Mouse (Mus musculus) liver, embryonic 15.5 days (tissue): ENCODE results near the gene Zfp819. TPM values are rescaled to one million over a fixed set of nuclear protein-coding genes. Genes with fewer than 3 reads are reported as not detected.
A peak's percentile ranks its signal among the peaks of the same experiment; 100 is the strongest.
"Not testable (repeated sequence)": the region's sequence is repeated elsewhere in the genome, so short reads cannot be mapped to it uniquely, and the experiment has no call there.

Experiments
- ATAC-seq: fragments of 200-750 bp; cut with Nextera tagmentation; 2 replicates; pipeline ENCODE4 v1.8.0; 2017; ENCODE audit warnings: moderate number of reproducible peaks, mild to moderate bottlenecking, moderate library complexity; ENCODE audit not compliant: insufficient read depth
- H3K27ac ChIP-seq: fragments of 300-500 bp; sonication (generic); replicated peaks from 2 replicates; pipeline ENCODE4 v1.5.1; 2015; ENCODE audit warnings: mild to moderate bottlenecking, inconsistent platforms
- H3K27me3 ChIP-seq: fragments of 300-500 bp; sonication (generic); 2 replicates; pipeline ENCODE4 v1.6.1; 2015; ENCODE audit warnings: mild to moderate bottlenecking, inconsistent platforms
- H3K36me3 ChIP-seq: fragments of 300-500 bp; sonication (generic); replicated peaks from 2 replicates; pipeline ENCODE4 v1.6.1; 2015; ENCODE audit warnings: moderate library complexity, mild to moderate bottlenecking, inconsistent platforms
- H3K4me1 ChIP-seq: fragments of 300-500 bp; sonication (generic); replicated peaks from 2 replicates; pipeline ENCODE4 v1.6.1; 2015; ENCODE audit warnings: inconsistent platforms
- H3K4me2 ChIP-seq: fragments of 300-500 bp; sonication (generic); 2 replicates; pipeline ENCODE4 v1.6.1; 2015; ENCODE audit warnings: moderate library complexity, mild to moderate bottlenecking, inconsistent platforms
- H3K4me3 ChIP-seq: fragments of 300-500 bp; sonication (generic); replicated peaks from 2 replicates; pipeline ENCODE4 v1.5.1; 2015; ENCODE audit warnings: mild to moderate bottlenecking, inconsistent platforms
- H3K9ac ChIP-seq: fragments of 300-500 bp; sonication (generic); 2 replicates; pipeline ENCODE4 v1.6.1; 2015; ENCODE audit warnings: moderate library complexity, mild to moderate bottlenecking, inconsistent platforms
- H3K9me3 ChIP-seq: fragments of 300-500 bp; sonication (generic); replicated peaks from 2 replicates; pipeline ENCODE4 v1.6.1; 2016; ENCODE audit warnings: inconsistent platforms
- WGBS: fragments of 180-500 bp; shearing (Covaris S2); methylation state at CpG from one replicate; pipeline ENCODE4 v1.1.7; 2015; ENCODE audit warnings: mixed read lengths; ENCODE audit not compliant: insufficient replicate concordance; 5-methylcytosine and 5-hydroxymethylcytosine counted together
- polyA plus RNA-seq: library from polyadenylated mRNA; unstranded; fragments of >200 nt; fragmentation: Nextera tagmentation; extraction: Ambion mirVana; gene quantifications from 2 replicates; pipeline ENCODE4 v1.2.1, GENCODE M21; 2015

Gene Zfp819
- polyA plus RNA-seq, 1 experiment from 2014 or later: not detected

DNA sequence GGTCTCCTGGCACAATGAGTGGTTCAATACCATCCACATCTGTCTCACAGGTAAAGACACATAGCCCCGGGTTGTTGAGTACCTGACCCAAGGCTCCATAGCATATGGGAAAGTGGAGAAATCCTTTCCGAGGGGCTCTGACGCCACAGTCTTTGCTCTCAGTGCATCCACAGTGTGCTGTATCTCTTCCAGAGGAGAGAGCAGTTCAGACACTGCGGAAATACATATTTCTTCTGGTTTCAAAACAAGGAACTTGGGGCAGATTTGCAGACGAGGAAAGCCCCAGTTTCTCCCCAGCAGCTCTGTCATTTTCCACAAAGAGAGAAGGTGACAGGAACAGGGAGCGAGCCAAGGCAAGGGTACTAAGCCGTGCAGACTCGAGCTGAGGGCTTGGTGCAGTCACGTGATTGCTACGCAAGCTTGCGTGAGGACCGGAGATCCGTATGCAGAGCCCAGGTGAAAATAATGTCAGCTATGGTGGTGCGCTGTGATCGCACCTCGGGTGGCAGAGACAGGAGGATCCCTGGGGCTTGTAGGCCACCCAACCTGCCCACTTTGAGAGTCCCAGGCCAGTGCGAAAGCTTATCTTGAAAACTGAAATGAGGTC, 36.2 kb downstream of the Zfp819 start:
- Histone ChIP-seq H3K4me1 (no peaks in the 10 kb centered on the region), H3K27me3 (no peaks in the 10 kb centered on the region)
- 53% methylated on average over 17 of the region's 17 CpGs for WGBS

DNA sequence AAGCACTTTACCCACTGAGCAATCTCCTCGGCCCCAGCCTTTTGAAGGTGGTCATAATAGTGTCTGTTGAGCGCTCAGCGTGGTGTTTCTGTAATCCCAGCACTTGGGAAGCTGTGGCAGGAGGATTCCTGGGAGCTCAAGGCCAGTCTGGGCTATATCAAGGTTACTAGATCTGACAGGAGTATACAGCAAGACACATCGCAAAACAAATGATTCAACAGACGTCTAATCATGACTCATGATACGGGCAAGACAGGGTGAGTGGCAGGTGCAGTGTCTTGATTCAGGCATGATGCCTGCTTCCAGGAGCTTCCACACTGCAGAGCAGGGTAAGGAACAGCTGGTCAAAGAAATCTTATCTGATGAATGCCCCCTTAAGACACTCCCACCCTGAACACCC, 45.7 kb downstream of the Zfp819 start:
- no peak overlapping the region for H3K9ac ChIP-seq
- no peaks in the 10 kb centered on the region for H3K36me3 ChIP-seq
- ATAC-seq: no peak
- no peaks in the 10 kb centered on the region for H3K27me3 ChIP-seq
- H3K4me1 ChIP-seq: no peaks in the 10 kb centered on the region
- no peak overlapping the region for H3K4me3 ChIP-seq
- no peak overlapping the region for H3K4me2 ChIP-seq
- no peak overlapping the region for H3K27ac ChIP-seq
- H3K9me3 ChIP-seq: no peaks in the 10 kb centered on the region
- WGBS: 62% methylated on average over 6 of the region's 6 CpGs

More for the DNA sequence above, 36.2 kb downstream of the Zfp819 start:
- no peak overlapping the region for H3K4me2 ChIP-seq
- no peaks in the 10 kb centered on the region for H3K9me3 ChIP-seq
- peak overlapping the region; percentile 38 for H3K27ac ChIP-seq
- no peak for ATAC-seq
- no peak overlapping the region for H3K9ac ChIP-seq
- no peak overlapping the region for H3K4me3 ChIP-seq
- H3K36me3 ChIP-seq: no peaks in the 10 kb centered on the region

DNA sequence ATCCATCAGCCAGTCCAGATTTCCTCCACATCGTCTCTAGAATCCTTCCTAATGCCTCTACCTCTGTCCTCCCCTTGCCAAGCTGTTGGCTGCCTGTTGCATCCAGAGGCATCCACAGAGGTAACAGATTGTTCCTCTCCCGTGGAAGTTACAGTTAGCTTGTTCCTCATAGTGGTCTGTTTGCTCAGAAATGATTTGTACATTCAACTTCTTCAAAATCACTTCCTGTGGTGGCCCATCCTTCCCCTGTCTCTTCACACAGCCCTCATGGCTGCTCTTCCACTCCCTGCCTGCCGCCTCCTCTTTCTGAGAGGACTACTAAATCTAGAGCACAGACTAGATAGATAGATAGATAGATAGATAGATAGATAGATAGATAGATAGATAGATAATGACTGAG, 47.5 kb downstream of the Zfp819 start:
- H3K27ac ChIP-seq: no peak overlapping the region
- H3K9ac ChIP-seq: no peak overlapping the region
- no peaks in the 10 kb centered on the region for H3K36me3 ChIP-seq
- H3K27me3 ChIP-seq: no peaks in the 10 kb centered on the region
- H3K4me2 ChIP-seq: no peak overlapping the region
- H3K9me3 ChIP-seq: no peaks in the 10 kb centered on the region
- H3K4me3 ChIP-seq: no peak overlapping the region
- WGBS: 22% methylated on average over 3 of the region's 3 CpGs
- no peaks in the 10 kb centered on the region for H3K4me1 ChIP-seq
- no peak for ATAC-seq

DNA sequence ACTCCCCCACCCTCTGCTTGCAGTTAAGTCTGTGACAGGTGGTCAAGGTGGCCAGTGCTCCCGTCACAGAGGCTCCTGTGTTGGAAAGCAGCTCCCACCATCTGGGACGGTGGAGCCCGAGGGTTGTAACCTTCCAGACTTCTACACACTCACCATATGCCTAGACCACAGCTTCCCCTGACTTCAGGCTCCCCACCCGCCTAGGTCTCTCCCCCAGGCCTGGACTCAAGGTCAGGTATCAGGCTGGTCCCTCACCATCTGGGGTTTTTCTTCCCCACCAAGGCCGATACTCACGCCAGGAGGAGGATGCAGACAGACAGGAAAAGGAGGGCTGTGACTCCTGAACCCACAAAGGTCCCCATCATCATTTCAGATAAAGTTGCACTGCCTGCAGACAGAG, 49.3 kb downstream of the Zfp819 start:
- Histone ChIP-seq H3K4me1 (no peaks in the 10 kb centered on the region), H3K9ac (no peak overlapping the region), H3K4me2 (no peak overlapping the region), H3K27ac (no peak overlapping the region), H3K4me3 (0 out of 2 replicates have a peak overlapping the region, but pooled peaks have one; percentile 4), H3K36me3 (no peaks in the 10 kb centered on the region), H3K9me3 (no peaks in the 10 kb centered on the region), H3K27me3 (no peaks in the 10 kb centered on the region)
- ATAC-seq: no peak
- 20% methylated on average over 6 of the region's 6 CpGs for WGBS

DNA sequence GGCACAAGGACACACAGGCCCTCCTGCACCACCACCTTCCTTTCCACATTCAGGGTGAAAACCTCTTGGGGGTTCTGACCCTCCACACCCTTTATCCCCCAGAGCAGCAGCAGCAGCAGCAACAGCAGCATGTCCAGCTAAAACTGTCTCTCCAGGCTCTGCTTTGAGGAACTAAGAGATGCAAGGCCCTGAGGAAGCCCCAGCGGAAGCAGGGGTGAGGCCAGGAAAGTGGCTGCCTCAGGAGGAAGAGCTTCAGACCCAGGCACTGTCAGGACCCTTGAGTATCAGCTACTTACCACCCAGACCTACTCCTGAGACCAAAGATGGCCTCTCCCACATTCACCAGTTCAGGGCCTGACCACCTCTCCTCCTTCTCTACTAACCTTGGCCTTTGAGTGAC, 53.0 kb downstream of the Zfp819 start, which contains the start of gene Siglece:
TSS of gene Siglece (minus strand) at position 160 of the 400 bp plus-strand sequence.
- H3K9me3 ChIP-seq: no peaks in the 10 kb centered on the region
- 31% methylated on average over 1 of the region's 1 CpGs for WGBS
- no peak within 1 kb of the TSS for H3K27ac ChIP-seq
- ATAC-seq: no peak
- H3K9ac ChIP-seq: no peak within 1 kb of the TSS
- H3K4me3 ChIP-seq: peak within 1 kb of the TSS; percentile 27
- no peaks in the 10 kb centered on the region for H3K4me1 ChIP-seq
- H3K36me3 ChIP-seq: no peaks in the 10 kb centered on the region
- peak within 1 kb of the TSS; percentile 11 for H3K4me2 ChIP-seq
- no peaks in the 10 kb centered on the region for H3K27me3 ChIP-seq

DNA sequence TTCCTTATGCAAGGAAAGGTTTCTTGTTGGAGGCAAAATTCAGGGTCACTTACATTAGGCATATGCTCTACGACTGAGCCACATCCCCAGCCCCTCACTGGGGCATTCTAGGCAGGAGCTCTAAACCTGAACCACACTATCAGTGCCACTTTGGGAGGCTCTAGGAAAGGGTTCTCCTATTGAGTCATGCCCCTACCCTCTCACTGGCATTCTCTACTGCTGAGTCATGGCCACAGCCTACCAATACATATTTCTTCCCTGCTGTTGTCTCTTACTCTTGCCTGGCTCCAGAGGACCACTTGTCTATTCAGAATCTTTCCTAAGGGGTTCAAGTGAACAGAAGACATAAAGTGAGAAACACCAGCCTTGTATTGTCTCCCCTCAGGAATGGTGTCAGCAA, 55.8 kb downstream of the Zfp819 start:
- no peak overlapping the region for H3K4me3 ChIP-seq
- no peak overlapping the region for H3K27ac ChIP-seq
- H3K27me3 ChIP-seq: no peaks in the 10 kb centered on the region
- H3K9ac ChIP-seq: no peak overlapping the region
- no peaks in the 10 kb centered on the region for H3K36me3 ChIP-seq
- H3K4me1 ChIP-seq: no peaks in the 10 kb centered on the region
- 61% methylated on average over 1 of the region's 1 CpGs for WGBS
- no peaks in the 10 kb centered on the region for H3K9me3 ChIP-seq
- no peak for ATAC-seq
- no peak overlapping the region for H3K4me2 ChIP-seq

DNA sequence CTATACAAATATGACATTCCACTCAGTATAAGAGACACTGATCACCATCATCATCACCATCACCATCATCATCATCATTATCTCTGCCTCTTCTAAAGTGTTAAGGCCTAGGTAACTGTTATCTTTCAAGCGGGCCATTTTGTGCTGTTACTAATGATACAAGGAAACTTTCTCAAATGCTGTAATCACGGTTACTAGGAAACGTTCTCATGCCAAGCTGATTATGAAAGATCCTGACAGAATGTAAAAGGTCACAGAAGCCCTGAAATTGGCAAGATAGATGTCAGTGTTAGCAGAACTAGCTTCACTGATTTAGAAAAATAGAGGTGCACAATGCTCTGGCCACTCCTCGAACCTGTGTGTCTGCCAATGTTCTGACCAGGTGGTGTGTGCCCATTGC, 60.3 kb downstream of the Zfp819 start:
- ATAC-seq, H3K9me3 ChIP-seq, H3K4me3 ChIP-seq, H3K9ac ChIP-seq, H3K4me2 ChIP-seq, H3K27ac ChIP-seq, H3K36me3 ChIP-seq, H3K27me3 ChIP-seq: not testable (repeated sequence)
- H3K4me1 ChIP-seq: peaks cover 11% of the 10 kb centered on the region; the same call in 1 of the 2 replicates
- WGBS: 68% methylated on average over 4 of the region's 4 CpGs

Other genes starting within 250 kb of the Zfp819 start
- gene Siglecg, start 199.0 kb upstream of the Zfp819 start, polyA plus RNA-seq: 0.76 and 1.2 TPM in 2 replicates
- gene Lim2, start 179.5 kb upstream of the Zfp819 start, polyA plus RNA-seq: not detected in 2 replicates
- gene Nkg7, start 170.1 kb upstream of the Zfp819 start, polyA plus RNA-seq: 17.0 and 17.5 TPM in 2 replicates
- not detected in 2 replicates for gene Cldnd2, start 166.4 kb upstream of the Zfp819 start, polyA plus RNA-seq
- gene Etfb, start 163.1 kb upstream of the Zfp819 start, polyA plus RNA-seq: 283 and 325 TPM in 2 replicates
- not detected in 2 replicates for gene Gm45233, start 163.0 kb upstream of the Zfp819 start, polyA plus RNA-seq
- 1.0 and 1.5 TPM in 2 replicates for gene Vsig10l, start 144.0 kb upstream of the Zfp819 start, polyA plus RNA-seq
- not detected in 2 replicates for gene Iglon5, start 117.1 kb upstream of the Zfp819 start, polyA plus RNA-seq
- gene 4931406B18Rik, start 101.2 kb upstream of the Zfp819 start, polyA plus RNA-seq: not detected in 2 replicates
- gene Cd33, start 62.7 kb upstream of the Zfp819 start, polyA plus RNA-seq: 3.0 and 3.6 TPM in 2 replicates
- 0.18 and 0.22 TPM in 2 replicates for gene Zfp658, start 44.9 kb upstream of the Zfp819 start, polyA plus RNA-seq
- gene Zfp719, start 27.6 kb upstream of the Zfp819 start, polyA plus RNA-seq: 2.0 and 2.2 TPM in 2 replicates
- gene Ceacam18, start 27.5 kb downstream of the Zfp819 start, polyA plus RNA-seq: 0.05 TPM in 1 of 2 replicates, not detected in the other
- 4.2 and 5.1 TPM in 2 replicates for gene Siglece, start 53.0 kb downstream of the Zfp819 start, polyA plus RNA-seq
- gene Ctu1, start 64.8 kb downstream of the Zfp819 start, polyA plus RNA-seq: 4.1 and 5.3 TPM in 2 replicates
- gene Klk14, start 83.2 kb downstream of the Zfp819 start, polyA plus RNA-seq: not detected in 2 replicates
- gene Klk13, start 105.4 kb downstream of the Zfp819 start, polyA plus RNA-seq: not detected in 2 replicates
- gene Klk12, start 161.7 kb downstream of the Zfp819 start, polyA plus RNA-seq: not detected in 2 replicates
- not detected in 2 replicates for gene Klk11, start 167.4 kb downstream of the Zfp819 start, polyA plus RNA-seq
- 0.06 and 0.10 TPM in 2 replicates for gene Klk10, start 173.9 kb downstream of the Zfp819 start, polyA plus RNA-seq
- gene Klk9, start 184.7 kb downstream of the Zfp819 start, polyA plus RNA-seq: not detected in 2 replicates
- 5.1 and 5.4 TPM in 2 replicates for gene Klk8, start 190.4 kb downstream of the Zfp819 start, polyA plus RNA-seq
- gene Klk7, start 204.1 kb downstream of the Zfp819 start, polyA plus RNA-seq: not detected in 2 replicates
- gene Klk6, start 217.3 kb downstream of the Zfp819 start, polyA plus RNA-seq: not detected in 2 replicates
- gene Klk5, start 234.8 kb downstream of the Zfp819 start, polyA plus RNA-seq: not detected in 2 replicates